Mouse (Mus musculus) frontal cortex, postnatal 25 days (tissue): Measurements from ENCODE around the gene Filip1.

Source experiments
- DNase-seq, 2 experiments: peaks; one replicate each; pipeline ENCODE4 v3.0.0; 2022; ENCODE audit warnings: low spot score in 2 of 2

Filip1 gene

DNA sequence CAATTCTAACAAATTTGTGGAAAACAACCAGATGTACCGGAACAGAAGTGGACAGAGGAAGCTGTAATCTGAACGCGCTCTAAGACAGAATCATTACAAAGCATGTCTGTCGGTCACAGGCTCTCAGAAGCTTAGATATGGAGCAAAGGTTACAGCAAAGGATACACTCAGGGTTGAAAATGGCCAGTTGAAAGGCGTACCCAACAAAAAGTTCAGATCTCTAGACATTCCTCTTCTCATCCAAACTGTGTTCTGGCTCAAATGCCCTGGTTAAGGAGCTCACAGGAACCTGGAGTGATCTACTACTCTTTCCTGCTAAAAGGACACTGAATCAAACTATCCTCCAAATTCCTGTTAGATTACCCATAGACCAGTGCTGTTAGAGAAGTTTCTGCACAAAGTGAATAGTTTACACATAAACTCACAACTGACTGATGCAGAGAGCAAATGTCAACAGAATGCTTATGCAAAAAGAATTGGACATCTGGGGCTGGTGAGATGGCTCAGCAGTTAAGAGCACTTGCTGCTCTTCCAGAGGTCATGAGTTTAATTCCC, 245.6 kb downstream of the Filip1 start:
- DNase-seq = no peak

DNA sequence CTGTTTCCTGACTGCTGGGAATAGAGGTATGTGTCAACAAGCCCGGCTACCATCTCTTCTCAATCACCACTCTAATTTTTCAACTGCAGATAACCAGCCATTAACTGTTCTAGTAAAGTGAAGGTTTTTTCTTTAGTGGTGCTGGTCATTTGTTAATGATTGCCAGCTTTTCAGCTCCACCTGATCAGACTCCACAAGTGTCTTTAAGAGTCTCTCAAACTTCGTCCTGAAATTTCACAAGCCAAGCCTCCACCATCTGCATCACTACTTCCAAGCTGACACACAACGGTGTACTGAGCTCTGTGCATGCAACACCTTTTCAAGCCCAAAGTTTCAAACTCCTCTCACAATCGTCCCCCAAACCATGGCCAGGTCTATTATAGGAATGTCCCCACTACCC, 247.3 kb downstream of the Filip1 start:
- no peak for DNase-seq
